Mouse (Mus musculus): ENCODE results near the gene Naa15. TPM values are rescaled to one million over a fixed set of nuclear protein-coding genes. Genes with fewer than 3 reads are reported as not detected.
A peak's percentile ranks its signal among the peaks of the same experiment; 100 is the strongest.

Naa15 gene
- polyA plus RNA-seq, 1 experiment: 3.5 TPM

DNA sequence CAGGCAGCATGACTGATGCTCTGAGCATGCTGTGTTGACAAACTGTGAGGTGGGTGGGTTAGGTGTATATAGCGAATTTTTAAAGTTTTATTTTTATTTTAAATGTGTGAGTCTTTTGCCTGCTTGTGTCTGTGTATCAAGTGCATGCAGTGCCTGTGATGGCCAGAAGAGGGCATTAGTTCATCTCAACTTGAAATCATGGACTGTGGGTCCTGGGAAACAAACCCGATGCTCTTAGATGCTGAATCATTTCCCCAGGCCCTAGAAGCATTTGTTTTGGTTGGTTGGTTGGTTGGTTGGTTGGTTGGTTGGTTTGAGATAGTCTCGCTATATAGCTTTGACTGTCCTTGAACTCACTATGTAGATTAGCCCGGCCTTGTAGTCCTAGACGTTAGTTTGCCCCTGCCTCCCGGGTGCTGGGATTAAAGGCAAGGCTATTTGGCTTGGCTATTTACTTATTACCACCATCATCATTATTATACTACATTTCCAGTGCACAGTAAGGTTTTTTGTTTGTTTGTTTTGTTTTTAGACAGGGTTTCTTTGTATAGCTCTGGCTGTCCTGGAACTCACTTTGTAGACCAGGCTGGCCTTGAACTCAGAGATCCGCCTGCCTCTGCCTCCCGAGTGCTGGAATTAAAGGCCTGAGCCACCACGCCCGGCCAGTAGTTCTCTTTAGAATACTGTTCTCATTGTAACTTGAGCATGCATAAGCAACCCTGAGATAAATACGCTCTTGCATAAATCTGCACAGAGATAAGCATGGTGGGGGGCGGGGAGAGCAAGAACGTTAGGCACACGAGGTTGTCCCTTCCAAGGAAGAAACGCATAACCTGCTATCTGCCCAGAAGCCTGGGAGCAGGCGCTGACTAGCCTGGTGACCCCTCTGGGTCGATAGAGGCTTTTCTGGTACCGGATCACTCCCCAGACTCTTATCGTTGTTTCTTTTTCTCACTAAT lies 39.4 kb upstream of the Naa15 start:
- H3K27me3 ChIP-seq (replicated peaks; ENCODE audit: control insufficient read depth, insufficient read depth, low read length): no peaks in the 10 kb centered on the region
- 86% methylated on average over 19 of the region's 19 CpGs for WGBS
- no peak overlapping the region for H3K27ac ChIP-seq (ENCODE audit: insufficient read depth, low read depth, low read length)
- peaks cover 9% of the 10 kb centered on the region; the same call in 1 of the 2 replicates for H3K4me1 ChIP-seq (ENCODE audit: control insufficient read depth, insufficient read depth, low read length)
- no peak for TF ChIP-seq POLR2A (IDR thresholded peaks at IDR 0.05; ENCODE audit: low read depth, low read length)
- TF ChIP-seq CTCF (conservative IDR thresholded peaks at IDR 0.05; ENCODE audit: insufficient read depth, insufficient read length, low read depth, low read length): peak; percentile 61
- peak; percentile 74 for DNase-seq
- no peaks in the 10 kb centered on the region for H3K36me3 ChIP-seq (ENCODE audit: control insufficient read depth, insufficient read depth, low read length)
- H3K4me3 ChIP-seq (ENCODE audit: insufficient read depth, low read depth, low read length): no peak overlapping the region

- TF ChIP-seq CTCF (conservative IDR thresholded peaks at IDR 0.05; ENCODE audit: insufficient read depth, insufficient read length, low read depth, low read length) (peak; percentile 50), POLR2A (IDR thresholded peaks at IDR 0.05; ENCODE audit: low read depth, low read length) (no peak)
- peak; percentile 71 for DNase-seq
- 30% methylated on average over 31 of the region's 31 CpGs for WGBS
These were observed 36.9 kb upstream of the Naa15 start for GRCm38 (mm10) chr3:51377878-51378664.

DNA sequence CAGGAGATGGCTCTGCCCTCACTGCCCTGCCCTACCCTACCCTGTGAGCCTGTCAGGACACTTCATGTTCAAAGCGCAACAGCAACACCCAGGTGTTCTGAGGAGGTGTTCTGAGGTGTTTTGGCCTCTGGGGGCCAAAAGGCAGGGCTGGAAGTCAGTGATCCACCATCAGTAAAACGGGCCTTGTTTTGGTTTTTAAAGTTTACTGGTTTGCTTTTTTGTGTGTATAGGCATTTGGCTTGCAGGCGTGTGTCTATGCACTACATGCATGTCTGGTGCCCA lies 36.3 kb upstream of the Naa15 start:
- no peak overlapping the region for H3K27ac ChIP-seq (ENCODE audit: insufficient read depth, low read depth, low read length)
- TF ChIP-seq POLR2A (IDR thresholded peaks at IDR 0.05; ENCODE audit: low read depth, low read length) (no peak), CTCF (conservative IDR thresholded peaks at IDR 0.05; ENCODE audit: insufficient read depth, insufficient read length, low read depth, low read length) (no peak)

More at GRCm38 (mm10) chr3:51377878-51378664, 36.9 kb upstream of the Naa15 start:
- H3K27ac ChIP-seq (ENCODE audit: insufficient read depth, low read depth, low read length): no peak overlapping the region
- H3K4me3 ChIP-seq (ENCODE audit: insufficient read depth, low read depth, low read length): peak overlapping the region; percentile 32
- H3K4me1 ChIP-seq (ENCODE audit: control insufficient read depth, insufficient read depth, low read length): peaks cover 9% of the 10 kb centered on the region; the same call in 1 of the 2 replicates
- H3K27me3 ChIP-seq (replicated peaks; ENCODE audit: control insufficient read depth, insufficient read depth, low read length): no peaks in the 10 kb centered on the region
- H3K36me3 ChIP-seq (ENCODE audit: control insufficient read depth, insufficient read depth, low read length): no peaks in the 10 kb centered on the region

GRCm38 (mm10) chr3:51379786-51380659 lies 34.9 kb upstream of the Naa15 start:
- DNase-seq: peak; percentile 83
- TF ChIP-seq POLR2A (IDR thresholded peaks at IDR 0.05; ENCODE audit: low read depth, low read length) (no peak), CTCF (conservative IDR thresholded peaks at IDR 0.05; ENCODE audit: insufficient read depth, insufficient read length, low read depth, low read length) (no peak)
- Histone ChIP-seq H3K27me3 (replicated peaks; ENCODE audit: control insufficient read depth, insufficient read depth, low read length) (no peaks in the 10 kb centered on the region), H3K4me3 (ENCODE audit: insufficient read depth, low read depth, low read length) (no peak overlapping the region), H3K36me3 (ENCODE audit: control insufficient read depth, insufficient read depth, low read length) (no peaks in the 10 kb centered on the region), H3K4me1 (ENCODE audit: control insufficient read depth, insufficient read depth, low read length) (peaks cover 9% of the 10 kb centered on the region; the same call in 1 of the 2 replicates), H3K27ac (ENCODE audit: insufficient read depth, low read depth, low read length) (peak overlapping the region; percentile 61; the same call in 1 of the 2 replicates)
- WGBS: 39% methylated on average over 5 of the region's 5 CpGs

More for the DNA sequence above, 36.3 kb upstream of the Naa15 start:
- Histone ChIP-seq H3K4me1 (ENCODE audit: control insufficient read depth, insufficient read depth, low read length) (peaks cover 9% of the 10 kb centered on the region; the same call in 1 of the 2 replicates), H3K4me3 (ENCODE audit: insufficient read depth, low read depth, low read length) (peak overlapping the region; percentile 32; the same call in 1 of the 2 replicates), H3K36me3 (ENCODE audit: control insufficient read depth, insufficient read depth, low read length) (no peaks in the 10 kb centered on the region), H3K27me3 (replicated peaks; ENCODE audit: control insufficient read depth, insufficient read depth, low read length) (no peaks in the 10 kb centered on the region)
- WGBS: 86% methylated on average over 3 of the region's 3 CpGs
- DNase-seq: no peak

GRCm38 (mm10) chr3:51380660-51381014 lies 34.3 kb upstream of the Naa15 start:
- peak; percentile 25 for DNase-seq
- Histone ChIP-seq H3K27ac (ENCODE audit: insufficient read depth, low read depth, low read length) (no peak overlapping the region), H3K27me3 (replicated peaks; ENCODE audit: control insufficient read depth, insufficient read depth, low read length) (no peaks in the 10 kb centered on the region), H3K4me1 (ENCODE audit: control insufficient read depth, insufficient read depth, low read length) (peaks cover 9% of the 10 kb centered on the region; the same call in 1 of the 2 replicates), H3K36me3 (ENCODE audit: control insufficient read depth, insufficient read depth, low read length) (no peaks in the 10 kb centered on the region), H3K4me3 (ENCODE audit: insufficient read depth, low read depth, low read length) (no peak overlapping the region)
- TF ChIP-seq CTCF (conservative IDR thresholded peaks at IDR 0.05; ENCODE audit: insufficient read depth, insufficient read length, low read depth, low read length): no peak
- no peak for TF ChIP-seq POLR2A (IDR thresholded peaks at IDR 0.05; ENCODE audit: low read depth, low read length)
- 43% methylated on average over 2 of the region's 5 CpGs for WGBS

DNA sequence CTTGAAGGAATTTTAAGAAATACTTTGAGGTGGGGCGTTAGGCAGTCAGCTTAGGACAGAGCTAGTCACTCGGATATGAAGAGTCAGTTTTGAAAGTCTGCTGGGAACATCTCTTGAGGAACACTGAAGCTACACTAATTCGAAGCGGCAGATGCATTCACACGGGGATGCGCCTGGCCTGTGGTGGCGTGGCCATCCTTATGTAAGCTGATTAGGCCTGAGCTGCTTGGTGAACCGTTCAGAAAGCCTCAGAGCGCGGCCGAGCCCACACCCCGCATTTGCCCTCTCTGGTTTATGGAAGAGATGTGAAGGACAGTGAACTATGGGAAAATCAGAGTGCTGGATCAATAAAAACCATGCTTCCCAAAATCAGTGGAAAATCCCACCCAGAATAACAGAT lies 31.5 kb upstream of the Naa15 start:
- no peaks in the 10 kb centered on the region for H3K36me3 ChIP-seq (ENCODE audit: control insufficient read depth, insufficient read depth, low read length)
- H3K4me1 ChIP-seq (ENCODE audit: control insufficient read depth, insufficient read depth, low read length): peaks cover 6% of the 10 kb centered on the region; the same call in 1 of the 2 replicates
- TF ChIP-seq CTCF (conservative IDR thresholded peaks at IDR 0.05; ENCODE audit: insufficient read depth, insufficient read length, low read depth, low read length) (no peak), POLR2A (IDR thresholded peaks at IDR 0.05; ENCODE audit: low read depth, low read length) (no peak)
- WGBS: 74% methylated on average over 12 of the region's 12 CpGs
- no peak for DNase-seq
- no peak overlapping the region for H3K4me3 ChIP-seq (ENCODE audit: insufficient read depth, low read depth, low read length)
- no peaks in the 10 kb centered on the region for H3K27me3 ChIP-seq (replicated peaks; ENCODE audit: control insufficient read depth, insufficient read depth, low read length)
- no peak overlapping the region for H3K27ac ChIP-seq (ENCODE audit: insufficient read depth, low read depth, low read length)
